Mouse (Mus musculus) brain, embryonic 14.5 days (tissue): ENCODE data around the gene Kras. TPM values are rescaled to one million over a fixed set of nuclear protein-coding genes. Genes with fewer than 3 reads are reported as not detected.

ENCODE experiments used
- DNase-seq: peaks from one replicate; pipeline ENCODE4 v3.0.0-alpha.2; 2011; ENCODE audit warnings: low read depth
- CTCF ChIP-seq: fragments of 200-500 bp; IDR thresholded peaks from 2 replicates; pipeline ENCODE4 v1.5.1; 2012; ENCODE audit warnings: inconsistent platforms, mild to moderate bottlenecking, moderate library complexity, borderline replicate concordance; ENCODE audit not compliant: insufficient read depth, insufficient read length; ENCODE audit errors: extremely low read depth
- POLR2A ChIP-seq: fragments of 200-500 bp; IDR thresholded peaks from 2 replicates; pipeline ENCODE4 v1.6.1; 2012; ENCODE audit warnings: mild to moderate bottlenecking, inconsistent platforms, borderline replicate concordance; ENCODE audit not compliant: poor library complexity, insufficient read depth, insufficient read length, severe bottlenecking; ENCODE audit errors: extremely low read depth
- polyA plus RNA-seq: library from polyadenylated mRNA; depleted of rRNA; stranded (reverse); fragments of >200 nt; gene quantifications from 2 replicates; pipeline ENCODE4 v1.2.3, GENCODE M21; 2012; rRNA removed

Gene Kras
- polyA plus RNA-seq, 1 experiment = 57.5 TPM

DNA sequence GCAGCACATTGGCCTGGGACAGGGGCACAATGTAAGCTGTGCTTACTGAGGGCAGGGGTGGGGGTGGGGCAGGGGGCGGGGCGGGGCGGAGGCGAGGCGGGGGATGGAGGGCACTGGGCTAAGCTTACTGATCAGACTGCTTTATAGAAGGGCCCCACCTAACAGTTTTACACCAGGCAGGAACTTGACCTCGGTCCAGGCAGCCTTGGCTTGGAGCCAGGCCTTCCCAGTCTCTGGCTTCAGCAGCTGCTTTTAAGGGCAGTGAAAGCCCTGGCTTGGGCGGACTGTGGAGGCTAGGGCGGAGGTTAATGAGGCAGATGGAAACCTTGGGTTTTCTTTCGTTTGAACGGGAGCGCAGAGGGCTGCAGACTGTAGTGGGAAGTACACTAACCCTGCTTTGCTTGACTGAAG lies 76.3 kb downstream of the Kras start:
- peak; percentile 85 for DNase-seq
- TF ChIP-seq CTCF (no peak), POLR2A (no peak)

GRCm38 (mm10) chr6:145171892-145172606 lies 78.0 kb downstream of the Kras start:
- TF ChIP-seq POLR2A = no peak
- DNase-seq = peak; percentile 60

Other genes with a start within 250 kb of the Kras start
- gene Bcat1, start 174.1 kb downstream of the Kras start, polyA plus RNA-seq = 14.2 and 34.6 TPM in 2 replicates
- gene Lrmp, start 134.6 kb downstream of the Kras start, polyA plus RNA-seq = 1.0 and 1.2 TPM in 2 replicates
- 1.5 and 1.8 TPM in 2 replicates for gene Casc1, start 39.2 kb downstream of the Kras start, polyA plus RNA-seq
- 15.4 and 16.0 TPM in 2 replicates for gene Etfrf1, start 39.1 kb downstream of the Kras start, polyA plus RNA-seq